Mouse (Mus musculus): ENCODE measurements around the gene Eif3i.
A peak's percentile ranks its signal among the peaks of the same experiment; 100 is the strongest.

The Eif3i gene

GRCm38 (mm10) chr4:129600233-129601158 lies at the start of gene Eif3i, which contains the start of gene Tmem234:
Gene Eif3i (minus strand): TSS chr4:129600648.
Gene Tmem234 (plus strand): TSS chr4:129600668.
- peak; percentile 83 for DNase-seq

GRCm38 (mm10) chr4:129648656-129649055 lies 48.2 kb upstream of the Eif3i start:
- no peak for DNase-seq

- DNase-seq = no peak
These were observed 44.8 kb upstream of the Eif3i start for GRCm38 (mm10) chr4:129645204-129645603.

GRCm38 (mm10) chr4:129641756-129642155 lies 41.3 kb upstream of the Eif3i start:
- DNase-seq = peak; percentile 64

GRCm38 (mm10) chr4:129640638-129641467 lies 40.4 kb upstream of the Eif3i start, which contains the start of gene Txlna:
Gene Txlna (minus strand): TSS chr4:129641065.
- DNase-seq = peak; percentile 99

- peak; percentile 79 for DNase-seq
These were observed 39.7 kb upstream of the Eif3i start for GRCm38 (mm10) chr4:129640101-129640637.

- DNase-seq = peak; percentile 58
These were observed 38.8 kb upstream of the Eif3i start for GRCm38 (mm10) chr4:129639221-129639620.

- no peak for DNase-seq
These were observed 33.4 kb upstream of the Eif3i start for GRCm38 (mm10) chr4:129633852-129634251.

- DNase-seq = peak; percentile 14
These were observed 31.4 kb upstream of the Eif3i start for GRCm38 (mm10) chr4:129631867-129632266.

- peak; percentile 50 for DNase-seq
These were observed 30.5 kb upstream of the Eif3i start for GRCm38 (mm10) chr4:129630944-129631343.

GRCm38 (mm10) chr4:129626035-129626434 lies 25.6 kb upstream of the Eif3i start:
- DNase-seq = peak; percentile 50

GRCm38 (mm10) chr4:129625496-129625895 lies 25.0 kb upstream of the Eif3i start:
- DNase-seq = peak; percentile 58

GRCm38 (mm10) chr4:129625029-129625370 lies 24.6 kb upstream of the Eif3i start:
- DNase-seq = peak; percentile 85

GRCm38 (mm10) chr4:129624281-129625028 lies 24.0 kb upstream of the Eif3i start:
- DNase-seq = peak; percentile 96

GRCm38 (mm10) chr4:129623681-129624091 lies 23.2 kb upstream of the Eif3i start, which contains the start of gene Ccdc28b:
Gene Ccdc28b (minus strand): TSS chr4:129623947.
- DNase-seq = peak; percentile 73

GRCm38 (mm10) chr4:129622803-129623535 lies 22.5 kb upstream of the Eif3i start:
- DNase-seq = peak; percentile 74

- DNase-seq = peak; percentile 75
These were observed 21.8 kb upstream of the Eif3i start for GRCm38 (mm10) chr4:129622120-129622802.

GRCm38 (mm10) chr4:129621283-129621841 lies 20.9 kb upstream of the Eif3i start:
- DNase-seq = peak; percentile 88

GRCm38 (mm10) chr4:129620419-129621282 lies 20.2 kb upstream of the Eif3i start:
- DNase-seq = peak; percentile 68
